Mouse (Mus musculus) liver, embryonic 14.5 days (tissue): ENCODE data around the gene Olfr1238.

Experiments
- CTCF ChIP-seq: IDR thresholded peaks from 2 replicates; pipeline ENCODE4 v1.5.1; 2016; ENCODE audit warnings: antibody characterized with exemption, low read depth, control low read depth
- EP300 ChIP-seq: IDR thresholded peaks from 2 replicates; pipeline ENCODE4 v1.6.1; 2016; ENCODE audit warnings: antibody characterized with exemption, low read depth

- TF ChIP-seq EP300 (no peak), CTCF (no peak)
Measured at GRCm38 (mm10) chr2:89400882-89401281, 8.6 kb downstream of the Olfr1238 start.
